Mouse (Mus musculus) natural killer cell, adult 2 months (primary cell): ENCODE data around the gene Ppil2.

Experiments used
- DNase-seq, 2 experiments: peaks; one replicate each; pipeline ENCODE4 v3.0.0; 2022; ENCODE audit warnings: low spot score in 2 of 2

The Ppil2 gene

GRCm38 (mm10) chr16:17110771-17111743, at the start of gene Ppil2:
Gene Ppil2 (minus strand): TSS chr16:17111257.
- DNase-seq: peak; percentile 68 to 71

GRCm38 (mm10) chr16:17154346-17154745, 43.3 kb upstream of the Ppil2 start:
- no peak for DNase-seq

- DNase-seq: no peak
Observed at GRCm38 (mm10) chr16:17151874-17152273, 40.8 kb upstream of the Ppil2 start.

- no peak for DNase-seq
Observed at GRCm38 (mm10) chr16:17150520-17151258, 39.6 kb upstream of the Ppil2 start.

GRCm38 (mm10) chr16:17148084-17148483, 37.0 kb upstream of the Ppil2 start:
- no peak for DNase-seq

- peak in 1 of 2 experiments; percentile 23 for DNase-seq
Observed at GRCm38 (mm10) chr16:17147391-17147929, 36.4 kb upstream of the Ppil2 start.

- DNase-seq: peak; percentile 59 to 77
Observed at GRCm38 (mm10) chr16:17146772-17147235, 35.7 kb upstream of the Ppil2 start, which contains the start of gene Ccdc116. Gene Ccdc116 (minus strand): TSS chr16:17147229.

GRCm38 (mm10) chr16:17144339-17144738, 33.3 kb upstream of the Ppil2 start, which contains the start of gene Ydjc:
Gene Ydjc (plus strand): TSS chr16:17144621.
- no peak for DNase-seq

- no peak for DNase-seq
Observed at GRCm38 (mm10) chr16:17137355-17137754, 26.3 kb upstream of the Ppil2 start.

- DNase-seq: no peak
Observed at GRCm38 (mm10) chr16:17132906-17133200, 21.8 kb upstream of the Ppil2 start.

GRCm38 (mm10) chr16:17132089-17132905, 21.2 kb upstream of the Ppil2 start, which contains the start of gene Sdf2l1:
Gene Sdf2l1 (minus strand): TSS chr16:17132383.
- DNase-seq: peak; percentile 89 to 93

- DNase-seq: peak; percentile 13 to 20
Observed at GRCm38 (mm10) chr16:17131191-17132088, 20.4 kb upstream of the Ppil2 start.

- peak; percentile 50 to 66 for DNase-seq
Observed at GRCm38 (mm10) chr16:17127292-17127691, 16.2 kb upstream of the Ppil2 start.

- DNase-seq: peak; percentile 66 to 71
Observed at GRCm38 (mm10) chr16:17124871-17125520, 13.9 kb upstream of the Ppil2 start, which contains the start of gene 2610318N02Rik. Gene 2610318N02Rik (minus strand): TSS chr16:17125167.

- no peak for DNase-seq
Observed at GRCm38 (mm10) chr16:17124119-17124870, 13.2 kb upstream of the Ppil2 start.

GRCm38 (mm10) chr16:17121569-17121968, 10.5 kb upstream of the Ppil2 start:
- DNase-seq: no peak

GRCm38 (mm10) chr16:17117309-17117799, 6.3 kb upstream of the Ppil2 start:
- no peak for DNase-seq

GRCm38 (mm10) chr16:17104600-17104999, 6.5 kb downstream of the Ppil2 start:
- DNase-seq: no peak
